Mouse (Mus musculus) kidney, adult 2 months (tissue): ENCODE measurements around the gene Inhbb. TPM values are rescaled to one million over a fixed set of nuclear protein-coding genes. Genes with fewer than 3 reads are reported as not detected.

Experiments used
- DNase-seq: peaks from one replicate; pipeline ENCODE4 v3.0.0; 2021
- H3K27ac ChIP-seq: fragments of 200-500 bp; 2 replicates; pipeline ENCODE4 v1.5.1; 2012; ENCODE audit warnings: low read depth, low read length, control low read depth, inconsistent platforms; ENCODE audit not compliant: insufficient read depth
- H3K27me3 ChIP-seq: fragments of 200-500 bp; replicated peaks from 2 replicates; pipeline ENCODE4 v1.6.1; 2012; ENCODE audit warnings: mild to moderate bottlenecking, moderate library complexity, low read length, inconsistent platforms; ENCODE audit not compliant: control insufficient read depth, insufficient read depth
- H3K36me3 ChIP-seq: fragments of 200-500 bp; 2 replicates; pipeline ENCODE4 v1.6.1; 2012; ENCODE audit warnings: mild to moderate bottlenecking, moderate library complexity, low read length, inconsistent platforms; ENCODE audit not compliant: control insufficient read depth, insufficient read depth
- H3K4me1 ChIP-seq: fragments of 200-500 bp; 2 replicates; pipeline ENCODE4 v1.6.1; 2011; ENCODE audit warnings: low read length; ENCODE audit not compliant: control insufficient read depth, insufficient read depth
- H3K4me3 ChIP-seq: fragments of 200-500 bp; 2 replicates; pipeline ENCODE4 v1.5.1; 2011; ENCODE audit warnings: mild to moderate bottlenecking, low read depth, low read length, control low read depth; ENCODE audit not compliant: insufficient read depth
- CTCF ChIP-seq: fragments of 200-500 bp; conservative IDR thresholded peaks from 2 replicates; pipeline ENCODE4 v1.5.1; 2011; ENCODE audit warnings: low read depth, mild to moderate bottlenecking, control low read depth, low read length, moderate library complexity, mixed read lengths; ENCODE audit not compliant: insufficient read depth, insufficient read length
- POLR2A ChIP-seq: fragments of 200-500 bp; IDR thresholded peaks from one replicate; pipeline ENCODE4 v1.6.1; 2011; ENCODE audit warnings: low read depth, low read length, control low read depth
- WGBS: fragments of 180-500 bp; shearing (Covaris S2); methylation state at CpG from one replicate; pipeline ENCODE4 v1.1.7; 2018; 5-methylcytosine and 5-hydroxymethylcytosine counted together
- polyA plus RNA-seq: library from polyadenylated mRNA; depleted of rRNA; stranded (reverse); fragments of >200 nt; gene quantifications from 2 replicates; pipeline ENCODE4 v1.2.3, GENCODE M21; 2012

Gene Inhbb
- polyA plus RNA-seq, 1 experiment: 0.72 TPM

GRCm38 (mm10) chr1:119437401-119437800 is 15.4 kb upstream of the Inhbb start:
- H3K36me3 ChIP-seq: no peaks in the 10 kb centered on the region
- H3K4me3 ChIP-seq: no peak overlapping the region
- no peak for DNase-seq
- WGBS: 74% methylated on average over 6 of the region's 6 CpGs
- no peaks in the 10 kb centered on the region for H3K27me3 ChIP-seq
- TF ChIP-seq POLR2A: no peak
- TF ChIP-seq CTCF: no peak
- H3K27ac ChIP-seq: no peak overlapping the region
- no peaks in the 10 kb centered on the region for H3K4me1 ChIP-seq

GRCm38 (mm10) chr1:119424141-119424860 is 2.3 kb upstream of the Inhbb start:
- Histone ChIP-seq H3K27ac (no peak overlapping the region), H3K4me3 (no peak overlapping the region), H3K36me3 (no peaks in the 10 kb centered on the region), H3K4me1 (no peaks in the 10 kb centered on the region), H3K27me3 (no peaks in the 10 kb centered on the region)
- TF ChIP-seq POLR2A: no peak
- 32% methylated on average over 6 of the region's 6 CpGs for WGBS
- no peak for DNase-seq

DNA sequence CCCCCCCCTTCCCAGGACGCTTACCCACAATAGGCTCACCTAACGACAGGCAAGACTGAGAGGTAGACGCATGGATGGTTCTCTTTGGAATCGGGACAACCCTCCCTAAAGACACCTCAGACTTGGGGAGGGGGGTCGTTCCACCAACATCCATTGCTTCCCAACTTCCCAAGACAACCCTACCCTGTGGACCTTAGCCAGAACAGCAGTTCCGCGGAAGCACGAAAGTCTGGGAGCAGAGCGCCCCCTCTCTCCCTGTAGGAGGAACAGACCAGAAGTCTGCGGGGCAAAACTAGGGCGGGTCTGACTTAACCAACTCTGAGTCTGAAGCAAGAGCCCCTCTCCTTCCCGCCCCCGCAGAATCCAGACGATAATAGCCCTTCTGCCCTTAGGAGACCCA is 1.5 kb upstream of the Inhbb start:
- peak; percentile 48 for DNase-seq
- H3K27ac ChIP-seq: no peak overlapping the region
- no peaks in the 10 kb centered on the region for H3K27me3 ChIP-seq
- no peaks in the 10 kb centered on the region for H3K4me1 ChIP-seq
- WGBS: 4% methylated on average over 14 of the region's 14 CpGs
- H3K4me3 ChIP-seq: no peak overlapping the region
- no peaks in the 10 kb centered on the region for H3K36me3 ChIP-seq
- TF ChIP-seq POLR2A: no peak
- TF ChIP-seq CTCF: peak; percentile 69

DNA sequence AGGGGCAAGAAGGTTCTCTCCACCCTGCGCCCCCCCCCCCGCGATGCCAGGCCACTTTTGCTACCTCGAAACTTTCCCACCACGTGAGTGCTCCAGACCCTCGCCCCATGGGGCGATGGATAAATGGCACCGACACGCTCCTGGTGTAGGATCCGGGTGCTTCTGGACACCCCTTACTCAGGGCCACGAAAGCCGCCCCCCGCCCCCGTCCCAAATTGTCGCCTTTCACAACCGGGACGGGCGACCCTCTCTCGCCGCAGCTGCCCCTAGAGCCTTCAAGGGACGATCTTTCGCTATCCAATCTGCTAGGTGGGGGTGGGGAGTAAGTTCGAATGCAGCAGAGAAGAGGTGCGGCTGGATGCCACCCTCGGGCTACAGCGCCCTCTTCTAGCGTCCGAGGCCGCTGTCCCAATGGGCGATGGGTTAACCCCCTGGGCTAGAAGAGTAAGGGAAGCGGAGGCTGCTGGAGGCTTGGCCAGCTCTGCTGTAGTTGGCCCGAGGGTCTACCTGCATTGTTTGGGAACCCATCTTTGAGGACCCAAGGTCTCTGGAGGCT is 490 bp upstream of the Inhbb start:
- peak overlapping the region; percentile 53; the same call in 1 of the 2 replicates for H3K4me3 ChIP-seq
- WGBS: 1% methylated on average over 31 of the region's 32 CpGs
- H3K27ac ChIP-seq: no peak overlapping the region
- no peaks in the 10 kb centered on the region for H3K4me1 ChIP-seq
- H3K36me3 ChIP-seq: no peaks in the 10 kb centered on the region
- H3K27me3 ChIP-seq: no peaks in the 10 kb centered on the region
- TF ChIP-seq POLR2A: no peak
- TF ChIP-seq CTCF: no peak
- no peak for DNase-seq

- peak overlapping the region; percentile 53 for H3K4me3 ChIP-seq
- no peaks in the 10 kb centered on the region for H3K27me3 ChIP-seq
- H3K4me1 ChIP-seq: no peaks in the 10 kb centered on the region
- no peak overlapping the region for H3K27ac ChIP-seq
- WGBS: 2% methylated on average over 73 of the region's 78 CpGs
- H3K36me3 ChIP-seq: no peaks in the 10 kb centered on the region
- TF ChIP-seq POLR2A (no peak), CTCF (no peak)
- DNase-seq: peak; percentile 25
Observed at GRCm38 (mm10) chr1:119420984-119421575, 968 bp downstream of the Inhbb start.

DNA sequence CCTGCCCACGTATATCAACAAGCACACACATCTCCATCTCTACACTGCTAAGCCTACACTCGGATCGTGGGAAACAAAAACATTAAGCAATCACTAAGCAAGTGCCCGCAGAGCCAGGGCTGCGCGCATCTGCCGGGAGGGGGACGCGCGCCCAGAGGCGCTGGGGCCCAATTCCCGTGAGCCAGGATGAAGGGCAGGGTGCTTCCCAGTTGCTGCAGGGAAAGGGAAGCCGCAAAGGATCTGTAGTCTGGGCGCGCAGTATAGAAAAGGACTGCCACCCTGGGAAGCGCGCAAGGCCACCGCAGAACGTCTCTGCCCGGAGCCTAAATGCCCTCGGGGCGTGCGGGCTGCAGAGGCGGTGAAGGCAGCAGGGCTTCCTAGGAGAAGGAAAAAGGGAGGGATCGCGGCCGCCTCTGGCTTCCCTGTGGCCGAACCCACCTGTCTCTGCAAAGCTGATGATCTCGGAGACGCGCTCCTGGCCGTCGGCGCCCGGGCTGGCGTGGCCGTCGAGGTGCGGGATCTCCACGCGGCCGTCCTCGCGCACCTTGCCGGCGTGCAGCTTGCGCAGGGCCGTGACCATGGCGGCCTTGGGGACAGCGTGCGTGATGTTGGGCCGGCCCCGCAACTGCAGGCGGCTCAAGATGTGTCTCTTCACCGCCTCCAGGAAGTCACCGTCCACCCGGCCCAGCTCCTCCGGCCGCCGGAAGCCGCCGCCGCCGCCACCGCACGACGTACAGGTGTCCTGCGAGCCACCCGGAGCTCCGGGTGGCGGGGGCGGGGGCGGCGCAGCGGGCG is 1.7 kb downstream of the Inhbb start:
- H3K27me3 ChIP-seq: no peaks in the 10 kb centered on the region
- no peak for DNase-seq
- WGBS: 3% methylated on average over 76 of the region's 76 CpGs

More for the DNA sequence above, 1.7 kb downstream of the Inhbb start:
- Histone ChIP-seq H3K4me1 (no peaks in the 10 kb centered on the region), H3K36me3 (no peaks in the 10 kb centered on the region), H3K4me3 (peak overlapping the region; percentile 23; the same call in 1 of the 2 replicates), H3K27ac (no peak overlapping the region)
- no peak for TF ChIP-seq POLR2A
- TF ChIP-seq CTCF: no peak
